Mouse (Mus musculus): ENCODE measurements at regions not wholly inside any gene's neighbourhood (a gene's known extent, or its start where the extent isn't known, plus 50 kb on each side); places are given as distances from the start of the nearest gene placed in this dataset.

GRCm38 (mm10) chr19:28188363-28188762, 177.4 kb upstream of the Rfx3 start:
- Histone ChIP-seq H3K27ac (ENCODE audit: control insufficient read depth, low read depth, low read length) (no peak overlapping the region), H3K36me3 (ENCODE audit: control insufficient read depth in 1 of 2, insufficient read depth in 2 of 2, low read length in 2 of 2) (no peaks in the 10 kb centered on the region), H3K9ac (ENCODE audit: control insufficient read depth, low read depth, low read length, poor library complexity, severe bottlenecking) (no peak overlapping the region), H3K4me1 (ENCODE audit: control insufficient read depth in 1 of 2, insufficient read depth in 2 of 2, low read length in 2 of 2) (no peaks in the 10 kb centered on the region), H3K9me3 (replicated peaks; ENCODE audit: insufficient read depth, low read length) (no peaks in the 10 kb centered on the region), H3K4me3 (ENCODE audit: control insufficient read depth in 1 of 2, insufficient read depth in 1 of 2, low read depth in 2 of 2, low read length in 2 of 2) (no peak overlapping the region), H3K79me2 (ENCODE audit: control insufficient read depth, insufficient read depth, low read length, poor library complexity) (no peaks in the 10 kb centered on the region), H3K27me3 (ENCODE audit: control insufficient read depth in 1 of 2, insufficient read depth in 2 of 2, low read length in 2 of 2) (no peaks in the 10 kb centered on the region)
- TF ChIP-seq SMC3 (IDR thresholded peaks at IDR 0.05; ENCODE audit: low read depth, low read length) (no peak), UBTF (IDR thresholded peaks at IDR 0.05; ENCODE audit: borderline replicate concordance, insufficient read depth, low read depth, low read length) (no peak), GABPA (IDR thresholded peaks at IDR 0.05; ENCODE audit: low read depth, low read length) (no peak), RCOR1 (IDR thresholded peaks at IDR 0.05; ENCODE audit: low read depth, low read length) (no peak), ELF1 (IDR thresholded peaks at IDR 0.05; ENCODE audit: low read depth, low read length) (no peak), BHLHE40 (IDR thresholded peaks at IDR 0.05; ENCODE audit: borderline replicate concordance, low read depth, low read length) (no peak), MAZ (IDR thresholded peaks at IDR 0.05; ENCODE audit: low read depth, low read length) (no peak), CHD2 (IDR thresholded peaks at IDR 0.05; ENCODE audit: low read length) (no peak), POLR2A (IDR thresholded peaks at IDR 0.05; ENCODE audit: control insufficient read depth in 1 of 2, insufficient read depth in 1 of 2, low read depth in 1 of 2, low read length in 2 of 2, poor library complexity in 1 of 2) (no peak), POLR2AphosphoS5 (IDR thresholded peaks at IDR 0.05; ENCODE audit: borderline replicate concordance, low read depth, low read length) (no peak), MAX (IDR thresholded peaks at IDR 0.05; ENCODE audit: low read length) (no peak), HCFC1 (IDR thresholded peaks at IDR 0.05; ENCODE audit: low read depth, low read length) (no peak)
- no peak for DNase-seq (ENCODE audit: low read depth, low spot score)

DNA sequence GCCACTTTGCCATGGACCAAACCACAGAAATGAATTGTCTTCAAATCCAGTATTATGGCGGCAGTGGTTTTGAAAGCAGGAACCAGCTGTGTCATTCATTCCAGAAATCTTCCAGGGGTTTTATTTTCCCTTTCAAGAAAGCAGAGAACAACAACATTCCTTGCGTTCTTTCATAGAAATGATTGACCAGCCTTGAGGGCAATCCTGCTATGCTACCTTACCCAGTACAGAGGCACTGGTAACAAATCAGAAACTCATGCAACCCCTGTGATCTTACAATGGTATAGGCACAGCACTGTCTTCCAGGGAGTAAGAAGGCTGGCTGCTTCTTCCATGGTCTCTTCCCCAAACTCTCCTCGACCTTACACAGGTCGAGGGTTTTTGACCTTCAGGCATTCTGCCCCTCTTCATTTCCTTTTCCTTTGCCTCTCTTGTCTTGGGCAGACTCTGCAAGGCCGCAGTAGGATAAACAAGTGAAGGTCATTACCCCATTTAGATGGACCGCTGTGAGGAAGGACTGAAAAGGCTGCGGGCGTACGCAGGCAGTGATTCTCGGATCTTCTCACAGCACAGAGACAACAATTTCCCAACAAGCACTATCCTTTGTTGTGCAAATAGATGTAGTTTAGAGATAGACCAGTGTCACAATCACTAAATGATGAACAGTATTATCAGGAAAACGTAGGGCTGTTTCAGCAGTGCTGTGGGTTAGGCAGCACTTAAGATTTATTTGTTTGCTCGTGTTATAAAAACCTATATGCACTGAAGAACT, 171.6 kb upstream of the Rfx3 start:
- no peak overlapping the region for H3K9ac ChIP-seq (ENCODE audit: control insufficient read depth, low read depth, low read length, poor library complexity, severe bottlenecking)
- TF ChIP-seq JUND (IDR thresholded peaks at IDR 0.05; ENCODE audit: low read depth, low read length): no peak
- TF ChIP-seq MXI1 (IDR thresholded peaks at IDR 0.05; ENCODE audit: low read depth, low read length): no peak
- no peak for TF ChIP-seq USF2 (IDR thresholded peaks at IDR 0.05; ENCODE audit: borderline replicate concordance in 1 of 2, insufficient read depth in 1 of 2, low read depth in 1 of 2, low read length in 2 of 2)
- no peak for TF ChIP-seq MAZ (IDR thresholded peaks at IDR 0.05; ENCODE audit: low read depth, low read length)
- no peak for TF ChIP-seq POLR2AphosphoS5 (IDR thresholded peaks at IDR 0.05; ENCODE audit: borderline replicate concordance, low read depth, low read length)
- TF ChIP-seq SMC3 (IDR thresholded peaks at IDR 0.05; ENCODE audit: low read depth, low read length): no peak
- no peak for TF ChIP-seq USF1 (IDR thresholded peaks at IDR 0.05; ENCODE audit: low read depth, low read length)
- no peak for TF ChIP-seq RAD21 (IDR thresholded peaks at IDR 0.05; ENCODE audit: low read depth, low read length)
- TF ChIP-seq MEF2A (IDR thresholded peaks at IDR 0.05; ENCODE audit: extremely low read depth, insufficient replicate concordance, low read depth, low read length, poor library complexity, severe bottlenecking): no peak
- TF ChIP-seq CHD1 (IDR thresholded peaks at IDR 0.05; ENCODE audit: low read depth, low read length): no peak
- no peak for TF ChIP-seq ZMIZ1 (IDR thresholded peaks at IDR 0.05; ENCODE audit: low read depth, low read length)
- TF ChIP-seq E2F4 (IDR thresholded peaks at IDR 0.05; ENCODE audit: borderline replicate concordance, low read depth, low read length): no peak
- no peak for TF ChIP-seq CHD2 (IDR thresholded peaks at IDR 0.05; ENCODE audit: low read length)
- TF ChIP-seq ZC3H11A (IDR thresholded peaks at IDR 0.05; ENCODE audit: low read depth, low read length): no peak
- TF ChIP-seq TAL1 (IDR thresholded peaks at IDR 0.05; ENCODE audit: low read length): no peak
- no peak for TF ChIP-seq SIN3A (IDR thresholded peaks at IDR 0.05; ENCODE audit: low read length)
- no peak for TF ChIP-seq ETS1 (IDR thresholded peaks at IDR 0.05; ENCODE audit: low read depth, low read length)
- no peaks in the 10 kb centered on the region for H3K4me1 ChIP-seq (ENCODE audit: control insufficient read depth in 1 of 2, insufficient read depth in 2 of 2, low read length in 2 of 2)
- no peaks in the 10 kb centered on the region for H3K27me3 ChIP-seq (ENCODE audit: control insufficient read depth in 1 of 2, insufficient read depth in 2 of 2, low read length in 2 of 2)
- no peaks in the 10 kb centered on the region for H3K9me3 ChIP-seq (replicated peaks; ENCODE audit: insufficient read depth, low read length)
- no peak overlapping the region for H3K27ac ChIP-seq (ENCODE audit: control insufficient read depth, low read depth, low read length)
- no peaks in the 10 kb centered on the region for H3K36me3 ChIP-seq (ENCODE audit: control insufficient read depth in 1 of 2, insufficient read depth in 2 of 2, low read length in 2 of 2)
- no peak for DNase-seq (ENCODE audit: low read depth, low spot score)
- no peak overlapping the region for H3K4me3 ChIP-seq (ENCODE audit: control insufficient read depth in 1 of 2, insufficient read depth in 1 of 2, low read depth in 2 of 2, low read length in 2 of 2)
- no peaks in the 10 kb centered on the region for H3K79me2 ChIP-seq (ENCODE audit: control insufficient read depth, insufficient read depth, low read length, poor library complexity)

All from MEL (cell line).